Mouse (Mus musculus): Measurements from ENCODE around the gene Vmn2r95. TPM values are rescaled to one million over a fixed set of nuclear protein-coding genes. Genes with fewer than 3 reads are reported as not detected.
"Not testable (repeated sequence)": the region's sequence is repeated elsewhere in the genome, so short reads cannot be mapped to it uniquely, and the experiment has no call there.

The Vmn2r95 gene
- not detected in 2 replicates for polyA plus RNA-seq (2015; fragmentation: Nextera tagmentation; extraction: Ambion mirVana)

- WGBS (ENCODE audit: insufficient replicate concordance) = 18% methylated on average over 1 of the region's 1 CpGs
- Histone ChIP-seq H3K27ac (replicated peaks) (no peak within 1 kb of the TSS), H3K36me3 (replicated peaks) (no peaks in the 10 kb centered on the region), H3K4me2 (no peak within 1 kb of the TSS), H3K4me1 (replicated peaks) (no peaks in the 10 kb centered on the region), H3K27me3 (no peaks in the 10 kb centered on the region), H3K4me3 (replicated peaks) (no peak within 1 kb of the TSS), H3K9ac (no peak within 1 kb of the TSS), H3K9me3 (replicated peaks) (no peaks in the 10 kb centered on the region)
- no peak for ATAC-seq (ENCODE audit: insufficient read depth)
Measured at GRCm38 (mm10) chr17:18423778-18424177, at the start of gene Vmn2r95. Vmn2r95 (plus strand) TSS chr17:18424078.

GRCm38 (mm10) chr17:18455619-18456140, 31.8 kb downstream of the Vmn2r95 start:
- no peak overlapping the region for H3K9ac ChIP-seq
- no peaks in the 10 kb centered on the region for H3K4me1 ChIP-seq (replicated peaks)
- ATAC-seq (ENCODE audit: insufficient read depth) = no peak
- H3K9me3 ChIP-seq (replicated peaks) = no peaks in the 10 kb centered on the region
- no peak overlapping the region for H3K27ac ChIP-seq (replicated peaks)
- H3K4me2 ChIP-seq = no peak overlapping the region
- no peaks in the 10 kb centered on the region for H3K36me3 ChIP-seq (replicated peaks)
- H3K4me3 ChIP-seq (replicated peaks) = no peak overlapping the region
- H3K27me3 ChIP-seq = no peaks in the 10 kb centered on the region
- 56% methylated on average over 3 of the region's 3 CpGs for WGBS (ENCODE audit: insufficient replicate concordance)

GRCm38 (mm10) chr17:18458126-18458634, 34.3 kb downstream of the Vmn2r95 start:
- H3K9ac ChIP-seq; H3K27ac ChIP-seq (replicated peaks); H3K4me1 ChIP-seq (replicated peaks); ATAC-seq (ENCODE audit: insufficient read depth); H3K27me3 ChIP-seq; H3K4me2 ChIP-seq; H3K4me3 ChIP-seq (replicated peaks); H3K9me3 ChIP-seq (replicated peaks); H3K36me3 ChIP-seq (replicated peaks): not testable (repeated sequence)
- 53% methylated on average over 3 of the region's 3 CpGs for WGBS (ENCODE audit: insufficient replicate concordance)

GRCm38 (mm10) chr17:18462695-18463094, 38.8 kb downstream of the Vmn2r95 start:
- H3K4me2 ChIP-seq = no peak overlapping the region
- no peak for ATAC-seq (ENCODE audit: insufficient read depth)

GRCm38 (mm10) chr17:18479885-18480284, 56.0 kb downstream of the Vmn2r95 start:
- H3K27me3 ChIP-seq = no peaks in the 10 kb centered on the region
- H3K4me1 ChIP-seq (replicated peaks) = no peaks in the 10 kb centered on the region
- no peak overlapping the region for H3K4me3 ChIP-seq (replicated peaks)
- H3K9ac ChIP-seq = no peak overlapping the region
- no peaks in the 10 kb centered on the region for H3K36me3 ChIP-seq (replicated peaks)
- H3K9me3 ChIP-seq (replicated peaks) = no peaks in the 10 kb centered on the region
- no peak for ATAC-seq (ENCODE audit: insufficient read depth)
- no peak overlapping the region for H3K27ac ChIP-seq (replicated peaks)
- H3K4me2 ChIP-seq = no peak overlapping the region
- 44% methylated on average over 1 of the region's 1 CpGs for WGBS (ENCODE audit: insufficient replicate concordance)

More at GRCm38 (mm10) chr17:18462695-18463094, 38.8 kb downstream of the Vmn2r95 start:
- H3K4me1 ChIP-seq (replicated peaks) = no peaks in the 10 kb centered on the region
- no peak overlapping the region for H3K27ac ChIP-seq (replicated peaks)
- no peaks in the 10 kb centered on the region for H3K27me3 ChIP-seq
- H3K9me3 ChIP-seq (replicated peaks) = no peaks in the 10 kb centered on the region
- H3K9ac ChIP-seq = no peak overlapping the region
- no peak overlapping the region for H3K4me3 ChIP-seq (replicated peaks)
- no peaks in the 10 kb centered on the region for H3K36me3 ChIP-seq (replicated peaks)

Other genes starting within 250 kb of the Vmn2r95 start
- not detected in 2 replicates for gene Vmn2r94, start 146.3 kb upstream of the Vmn2r95 start, polyA plus RNA-seq (2015; fragmentation: Nextera tagmentation; extraction: Ambion mirVana)
- gene Vmn2r93, start 126.0 kb upstream of the Vmn2r95 start, polyA plus RNA-seq (2015; fragmentation: Nextera tagmentation; extraction: Ambion mirVana) = not detected in 2 replicates
- gene Vmn2r96, start 149.1 kb downstream of the Vmn2r95 start, polyA plus RNA-seq (2015; fragmentation: Nextera tagmentation; extraction: Ambion mirVana) = not detected in 2 replicates